In genomic region chr1:130663576-130663975, GRCm38 (mm10) we compare ENCODE assay signal across 23 mouse cellular contexts. TPM values are rescaled to one million over a fixed set of nuclear protein-coding genes. Genes with fewer than 3 reads are reported as not detected.
DNase-seq lines count a peak whose midpoint lies in the region; TF ChIP-seq lines count a peak whose summit lies in the region.
"Not testable (repeated sequence)": the region's sequence is repeated elsewhere in the genome, so short reads cannot be mapped to it uniquely, and the experiment has no call there.
"Had no signal": no experiment of that assay in that cellular context is flagged by ENCODE, and none has a peak within 500 bp of the region (broad histone marks: within the 10 kb centered on the region; RNA-seq: fewer than 3 reads in every experiment).

No protein-coding gene starts in this region.

- not testable (repeated sequence) for TF ChIP-seq CTCF in MEL (IDR thresholded peaks at IDR 0.05 in 2 of 3, conservative IDR thresholded peaks at IDR 0.05 in 1 of 3; ENCODE audit: control insufficient read depth in 1 of 3, insufficient read depth in 1 of 3, low read depth in 2 of 3, low read length in 3 of 3, poor library complexity in 1 of 3, severe bottlenecking in 1 of 3); liver, adult 2 months (IDR thresholded peaks at IDR 0.05; ENCODE audit: low read depth, low read length)

- not testable (repeated sequence) for TF ChIP-seq POLR2A in MEL (IDR thresholded peaks at IDR 0.05; ENCODE audit: control insufficient read depth in 1 of 2, insufficient read depth in 1 of 2, low read depth in 1 of 2, low read length in 2 of 2, poor library complexity in 1 of 2); liver, adult 2 months (IDR thresholded peaks at IDR 0.05; ENCODE audit: extremely low read depth, insufficient read depth, low read length)

- TF ChIP-seq RAD21 in MEL (IDR thresholded peaks at IDR 0.05; ENCODE audit: low read depth, low read length), result not testable (repeated sequence)

- H3K4me1 ChIP-seq in MEL (ENCODE audit: control insufficient read depth in 1 of 2, insufficient read depth in 2 of 2, low read length in 2 of 2), result not testable (repeated sequence)
- H3K4me1 ChIP-seq in liver, adult 2 months (ENCODE audit: control insufficient read depth, insufficient read depth, low read length), result peaks cover 14% of the 10 kb centered on the region

- H3K27ac ChIP-seq in MEL (ENCODE audit: control insufficient read depth, low read depth, low read length), result not testable (repeated sequence)
- H3K27ac ChIP-seq in liver, adult 2 months (replicated peaks; ENCODE audit: insufficient read depth, low read depth, low read length), result peak overlapping the region; percentile 34

- not testable (repeated sequence) for H3K4me3 ChIP-seq in MEL (ENCODE audit: control insufficient read depth in 1 of 2, insufficient read depth in 1 of 2, low read depth in 2 of 2, low read length in 2 of 2); liver, adult 2 months (ENCODE audit: insufficient read depth, low read depth, low read length)

- not testable (repeated sequence) for H3K9ac ChIP-seq in MEL (ENCODE audit: control insufficient read depth, low read depth, low read length, poor library complexity, severe bottlenecking); liver, adult 2 months (ENCODE audit: low read depth, low read length)

- TF ChIP-seq EP300 in MEL (IDR thresholded peaks at IDR 0.05; ENCODE audit: low read depth in 1 of 2, low read length in 2 of 2), result not testable (repeated sequence)

- H3K27me3 ChIP-seq in MEL (ENCODE audit: control insufficient read depth in 1 of 2, insufficient read depth in 2 of 2, low read length in 2 of 2); liver, adult 2 months (ENCODE audit: control insufficient read depth, insufficient read depth, low read length): not testable (repeated sequence)

- peak; percentile 4 for DNase-seq in ES-CJ7 (ENCODE audit: low read depth, low spot score)
- DNase-seq in MEL (ENCODE audit: low read depth, low spot score), result peak; percentile 12
- peak; percentile 13 for DNase-seq in MEL-GATA-1-ER (ENCODE audit: extremely low read depth, low read depth)
- peak; percentile 15 for DNase-seq in R1 (ENCODE audit: low read depth, low spot score)
- peak; percentile 80 for DNase-seq in ZHBTc4 (ENCODE audit: low read depth, low spot score)
- DNase-seq in liver, adult 2 months (ENCODE audit: extremely low read depth, low read depth, low spot score), result peak; percentile 84

- not testable (repeated sequence) for H3K79me2 ChIP-seq in MEL (ENCODE audit: control insufficient read depth, insufficient read depth, low read length, poor library complexity); liver, adult 2 months (ENCODE audit: control insufficient read depth, insufficient read depth, low read length)

- whole genome bisulfite sequencing in liver, adult 2 months, result 28% methylated on average over 5 of the region's 5 CpGs

- H3K36me3 ChIP-seq in MEL (ENCODE audit: control insufficient read depth in 1 of 2, insufficient read depth in 2 of 2, low read length in 2 of 2); liver, adult 2 months (ENCODE audit: control insufficient read depth, insufficient read depth, low read length): not testable (repeated sequence)

- not testable (repeated sequence) for H3K9me3 ChIP-seq in MEL (replicated peaks; ENCODE audit: insufficient read depth, low read length)

RNA-seq across cellular contexts. Expression of gene C4bp, which starts 2.1 kb away (rescaled TPM):
- not detected in 2 replicates for total RNA-seq in MEL (2012; rRNA removed)
- not detected for polyA plus RNA-seq in MEL (2012; ENCODE audit: insufficient read depth in 1 of 2, insufficient read length in 2 of 2, low read depth in 1 of 2, low replicate concordance in 2 of 2, missing spikeins in 1 of 2)
- 368 and 394 TPM in 2 replicates for total RNA-seq in liver, adult 2 months (2014; rRNA removed)
- 151 and 182 TPM in 2 replicates for polyA plus RNA-seq in liver, adult 2 months (2012; rRNA removed)
- total RNA-seq: adrenal gland, postnatal 25 days; ES-E14 had no signal
- polyA plus RNA-seq: activated CD4-positive, CD25-positive, alpha-beta regulatory T cell, adult 4 months; C2C12; CD4-positive, CD25-positive, alpha-beta regulatory T cell, adult 4 months; cerebellum, adult 2 months; G1E had no signal

RNA-seq across cellular contexts. Expression of gene Zp3r, which starts 34.2 kb away (rescaled TPM):
- total RNA-seq in MEL (2012; rRNA removed), result not detected in 2 replicates
- polyA plus RNA-seq in MEL (2012; ENCODE audit: insufficient read depth in 1 of 2, insufficient read length in 2 of 2, low read depth in 1 of 2, low replicate concordance in 2 of 2, missing spikeins in 1 of 2), result not detected
- total RNA-seq in liver, adult 2 months (2014; rRNA removed), result not detected in 2 replicates
- not detected in 2 replicates for polyA plus RNA-seq in liver, adult 2 months (2012; rRNA removed)
- total RNA-seq: adrenal gland, adult 18-20 months; adrenal gland, adult 2 months; adrenal gland, adult 8-10 months; adrenal gland, postnatal 10 days; adrenal gland, postnatal 14 days; adrenal gland, postnatal 25 days; adrenal gland, postnatal 36 days; adrenal gland, postnatal 4 days; CH12.LX; ES-E14 had no signal
- polyA plus RNA-seq: activated CD4-positive, CD25-positive, alpha-beta regulatory T cell, adult 4 months; adrenal gland, adult 2 months; brain, embryonic 14.5 days; C2C12; CD4-positive, CD25-positive, alpha-beta regulatory T cell, adult 4 months; cerebellum, adult 2 months; G1E; Patski had no signal

RNA-seq across cellular contexts. Expression of gene Gm29427, which starts 52.0 kb away (rescaled TPM):
- not detected in 2 replicates for total RNA-seq in MEL (2012; rRNA removed)
- polyA plus RNA-seq in MEL (2012; ENCODE audit: insufficient read depth in 1 of 2, insufficient read length in 2 of 2, low read depth in 1 of 2, low replicate concordance in 2 of 2, missing spikeins in 1 of 2), result not detected
- total RNA-seq in liver, adult 2 months (2014; rRNA removed), result 0.20 TPM in 1 of 2 replicates, not detected in the other
- not detected in 2 replicates for polyA plus RNA-seq in liver, adult 2 months (2012; rRNA removed)
- total RNA-seq: adrenal gland, adult 2 months; adrenal gland, postnatal 10 days; adrenal gland, postnatal 14 days; adrenal gland, postnatal 36 days; CH12.LX had no signal
- polyA plus RNA-seq: activated CD4-positive, CD25-positive, alpha-beta regulatory T cell, adult 4 months; adrenal gland, adult 2 months; brain, embryonic 14.5 days; C2C12; CD4-positive, CD25-positive, alpha-beta regulatory T cell, adult 4 months; cerebellum, adult 2 months; G1E had no signal

RNA-seq across cellular contexts. Expression of gene Yod1, which starts 53.6 kb away (rescaled TPM):
- total RNA-seq in MEL (2012; rRNA removed), result 7.1 and 8.6 TPM in 2 replicates
- 1 to 10 TPM in 1 of 2 experiments, not detected in 1; 6.1 TPM for polyA plus RNA-seq in MEL (2012; ENCODE audit: insufficient read depth in 1 of 2, insufficient read length in 2 of 2, low read depth in 1 of 2, low replicate concordance in 2 of 2, missing spikeins in 1 of 2)
- total RNA-seq in liver, adult 2 months (2014; rRNA removed), result 8.9 and 9.0 TPM in 2 replicates
- 1.3 and 1.4 TPM in 2 replicates for polyA plus RNA-seq in liver, adult 2 months (2012; rRNA removed)

Comparison
In these comparisons a context has a peak if more than half of its experiments do, and no peak if none do; other contexts are left out.
1. DNase-seq: peak in every context shown above with its lines; median percentile 84 in liver, adult 2 months; 80 in ZHBTc4; 15 in R1; 13 in MEL-GATA-1-ER; 12 in MEL; 4 in ES-CJ7.
2. RNA of gene C4bp, which starts 2.1 kb away (total RNA-seq): 368 to 394 TPM in liver, adult 2 months; not detected in MEL; every median in the first group is over 100 times any median in the second.